Mouse (Mus musculus) spleen, adult 18-20 months (tissue): ENCODE data around the gene Tex28.
"Not testable (repeated sequence)": the region's sequence is repeated elsewhere in the genome, so short reads cannot be mapped to it uniquely, and the experiment has no call there.

Experiments
- DNase-seq, 2 experiments: peaks; one replicate each; pipeline ENCODE4 v3.0.0; 2022; ENCODE audit warnings: mixed read lengths in 2 of 2

Tex28 gene

DNA sequence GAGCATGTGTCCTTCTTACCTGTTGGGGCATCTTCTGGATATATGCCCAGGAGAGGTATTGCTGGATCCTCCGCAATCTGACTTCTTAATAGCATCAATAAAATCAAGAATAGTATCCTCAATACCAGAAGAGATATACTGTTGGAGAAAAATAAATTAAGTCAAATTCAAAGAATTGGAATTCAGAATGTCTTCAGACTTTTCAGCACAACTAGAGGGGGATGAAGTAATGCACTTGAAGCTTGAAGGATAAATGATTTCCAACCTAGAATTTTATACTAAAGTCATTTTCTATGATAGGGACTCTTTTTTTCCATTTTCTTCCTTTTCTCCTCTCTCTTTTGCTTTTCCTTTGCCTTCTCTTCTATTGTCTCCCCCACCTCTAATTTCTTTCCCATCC, at the start of gene Tex28:
Tex28 (minus strand) TSS at position 101 of the 400 bp plus-strand sequence.
- DNase-seq, result no peak

GRCm38 (mm10) chrX:74203556-74203955, 35.9 kb upstream of the Tex28 start:
- DNase-seq, result no peak

DNA sequence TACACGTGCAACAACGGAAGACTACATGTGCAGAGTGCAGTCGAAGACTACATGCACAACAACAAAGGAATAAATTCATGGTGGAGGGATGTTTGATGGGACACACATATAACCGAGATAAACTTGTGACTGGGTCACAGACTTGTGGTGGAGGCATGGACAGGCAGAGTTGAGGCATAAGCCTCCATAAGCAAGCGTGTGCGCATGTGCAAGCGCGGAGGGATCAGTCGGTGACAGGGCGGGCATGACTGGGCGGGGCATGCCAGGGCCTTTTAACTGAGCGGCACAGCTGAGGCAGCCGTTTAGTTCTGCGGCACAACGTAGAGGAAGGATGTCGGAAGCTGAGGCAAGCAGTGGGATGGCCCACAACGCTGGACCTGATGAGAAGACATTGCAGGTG, 9.3 kb upstream of the Tex28 start, which contains the start of gene Tktl1:
Tktl1 (plus strand) TSS at position 301 of the 400 bp plus-strand sequence.
- no peak for DNase-seq

DNA sequence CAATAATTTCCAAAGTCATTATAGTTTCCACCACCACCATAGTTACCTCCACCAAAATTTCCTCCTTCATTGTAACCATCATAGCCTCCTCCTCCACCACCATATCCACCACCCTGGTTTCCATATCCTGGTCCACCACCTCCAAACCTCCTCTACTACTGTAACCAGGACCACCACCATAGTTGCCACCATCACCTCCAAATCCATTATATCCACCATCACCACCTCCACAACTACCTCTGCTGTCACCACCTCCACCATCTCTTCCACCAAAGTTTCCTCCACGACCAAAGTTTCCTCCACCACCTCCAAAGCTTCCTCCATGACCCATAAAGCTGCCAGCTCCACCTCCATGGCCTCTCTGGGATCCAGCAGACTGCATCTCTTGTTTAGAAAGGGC, 32.4 kb downstream of the Tex28 start, which contains the start of gene Mecp2:
Mecp2 (minus strand) TSS at position 101 of the 400 bp plus-strand sequence.
- not testable (repeated sequence) for DNase-seq

DNA sequence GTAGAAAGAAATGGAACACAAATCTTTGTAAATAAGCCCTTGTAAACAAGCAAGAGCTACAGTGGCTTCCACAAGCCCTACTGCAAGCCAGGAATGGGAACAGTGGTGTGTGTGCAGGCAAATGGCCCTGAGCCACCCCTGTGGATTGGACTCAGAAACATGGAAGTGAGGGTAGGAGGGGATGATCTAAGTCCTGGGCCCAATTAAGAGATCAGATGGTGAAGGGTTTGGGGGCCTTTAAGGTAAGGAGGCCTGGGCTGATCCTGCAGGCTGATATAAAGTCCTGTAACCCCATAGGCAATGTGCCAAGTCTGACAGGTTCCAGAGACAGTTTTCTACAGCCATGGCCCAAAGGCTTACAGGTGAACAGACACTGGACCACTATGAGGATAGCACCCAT, 40.5 kb downstream of the Tex28 start, which contains the start of gene Opn1mw:
Opn1mw (plus strand) TSS at position 301 of the 400 bp plus-strand sequence.
- DNase-seq, result no peak

GRCm38 (mm10) chrX:74124975-74125374, 42.7 kb downstream of the Tex28 start:
- DNase-seq, result peak in 1 of 2 experiments; percentile 52

DNA sequence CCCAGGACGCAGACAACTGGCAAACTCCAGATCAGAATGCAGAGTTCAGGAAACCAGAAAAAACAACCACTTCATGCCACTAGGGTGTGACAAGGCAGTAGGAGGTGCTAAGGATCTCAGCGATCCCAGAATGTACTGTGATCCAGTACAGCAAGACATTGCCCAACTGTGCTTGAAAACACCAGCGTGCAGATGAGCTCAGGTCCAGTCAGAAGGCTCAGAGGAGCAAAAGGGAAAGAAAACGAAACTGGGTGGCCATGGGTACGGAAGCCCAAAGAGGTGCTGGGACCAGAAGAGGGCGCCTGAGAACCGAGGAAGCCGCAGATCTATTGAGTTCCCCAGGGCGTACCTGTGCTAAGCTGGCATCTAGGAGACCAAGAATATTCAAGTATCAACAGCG, 52.1 kb downstream of the Tex28 start:
- DNase-seq, result peak; percentile 51 to 65

GRCm38 (mm10) chrX:74114036-74114435, 53.6 kb downstream of the Tex28 start:
- no peak for DNase-seq

- no peak for DNase-seq
These were observed 58.9 kb downstream of the Tex28 start for GRCm38 (mm10) chrX:74108747-74109146.

DNA sequence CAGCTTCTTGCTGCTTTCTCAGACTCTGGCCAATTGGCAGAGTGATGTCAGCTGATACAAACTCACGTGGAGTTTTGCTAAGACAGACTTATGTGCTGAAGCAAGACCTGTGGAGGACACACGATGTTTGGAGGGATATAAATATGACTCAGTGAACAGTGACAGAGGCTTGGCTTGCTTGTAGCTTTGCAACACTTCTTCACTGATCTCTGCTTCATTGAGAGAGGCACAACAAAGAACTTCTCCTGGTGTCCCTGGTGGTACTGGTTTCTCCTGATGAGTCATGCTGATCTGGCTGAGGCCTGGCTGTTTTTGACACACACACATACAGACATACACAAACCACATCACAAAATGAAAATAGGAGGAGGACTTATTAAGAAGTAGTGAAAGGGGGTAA, 61.7 kb downstream of the Tex28 start:
- DNase-seq, result no peak

DNA sequence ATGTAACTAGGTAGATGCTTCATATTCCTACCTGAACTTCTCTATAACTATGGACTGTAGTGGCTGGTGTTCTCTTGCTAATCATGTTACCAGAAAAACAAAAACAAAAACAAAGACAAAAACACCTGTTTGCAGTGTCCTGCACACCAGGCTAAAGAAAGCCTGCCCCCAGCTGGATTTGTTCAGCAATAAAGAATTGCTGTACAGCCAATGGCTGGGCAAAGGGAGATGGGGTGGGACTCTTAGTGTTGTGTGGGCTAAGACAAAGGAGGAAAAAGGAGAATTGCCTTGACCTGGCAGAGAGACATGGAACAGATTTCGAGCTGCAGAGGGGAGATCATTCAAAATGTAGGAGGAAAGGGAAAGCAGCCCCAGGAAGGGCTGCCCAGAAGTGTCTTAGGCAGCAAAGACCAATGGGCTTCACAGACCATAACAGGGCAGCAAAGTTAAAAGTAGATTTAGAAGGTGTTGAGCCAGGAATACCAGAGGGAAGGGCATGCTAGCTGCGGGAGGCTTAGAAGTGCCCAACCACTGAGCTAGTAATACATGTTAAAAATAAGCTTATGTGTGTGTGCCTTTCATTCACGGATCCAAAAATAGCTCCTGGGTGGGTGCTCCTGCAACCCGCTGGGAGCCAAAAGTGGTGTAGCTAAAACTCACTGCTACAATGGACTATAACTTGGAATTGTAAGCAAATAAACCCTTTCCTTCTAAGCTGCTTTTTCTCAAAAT, 64.0 kb downstream of the Tex28 start:
- no peak for DNase-seq
